Comparison of ENCODE assay signal across 10 mouse cellular contexts in genomic region chr17:46783222-46783565, GRCm38 (mm10). TPM values are rescaled to one million over a fixed set of nuclear protein-coding genes. Genes with fewer than 3 reads are reported as not detected.
DNase-seq lines count a peak whose midpoint lies in the region; ATAC-seq and TF ChIP-seq lines count a peak whose summit lies in the region.
"Had no signal": no experiment of that assay in that cellular context is flagged by ENCODE, and none has a peak within 500 bp of the region (broad histone marks: within the 10 kb centered on the region; RNA-seq: fewer than 3 reads in every experiment).

No protein-coding gene starts in this region.

- 71% methylated on average over 2 of the region's 2 CpGs for WGBS in lung, embryonic 15.5 days
- WGBS in lung, adult 2 months, result 81% methylated on average over 2 of the region's 2 CpGs
- WGBS in limb, embryonic 12.5 days, result 79% methylated on average over 2 of the region's 2 CpGs
- WGBS in stomach, embryonic 14.5 days, result 80% methylated on average over 2 of the region's 2 CpGs

- peaks cover 15% of the 10 kb centered on the region for H3K4me1 ChIP-seq in lung, embryonic 15.5 days
- H3K4me1 ChIP-seq in lung, adult 2 months (ENCODE audit: control insufficient read depth, insufficient read depth, low read length), result peaks cover 2% of the 10 kb centered on the region; the same call in 1 of the 2 replicates
- H3K4me1 ChIP-seq in limb, embryonic 12.5 days (replicated peaks), result peaks cover 7% of the 10 kb centered on the region; the same call in 1 of the 2 replicates
- H3K4me1 ChIP-seq in stomach, embryonic 14.5 days (ENCODE audit: control insufficient read depth, insufficient read depth, low read length), result peaks cover 6% of the 10 kb centered on the region; the same call in 1 of the 2 replicates

- H3K9ac ChIP-seq in lung, embryonic 15.5 days, result no peak overlapping the region
- H3K9ac ChIP-seq in limb, embryonic 12.5 days (replicated peaks), result no peak overlapping the region
- no peak overlapping the region for H3K9ac ChIP-seq in stomach, embryonic 14.5 days (replicated peaks; ENCODE audit: low read depth, low read length)

- H3K9me3 ChIP-seq in lung, embryonic 15.5 days, result no peaks in the 10 kb centered on the region
- no peaks in the 10 kb centered on the region for H3K9me3 ChIP-seq in limb, embryonic 12.5 days
- no peaks in the 10 kb centered on the region for H3K9me3 ChIP-seq in stomach, embryonic 14.5 days (ENCODE audit: control insufficient read depth, low read depth, low read length)

- intact Hi-C loops in left cerebral cortex, postnatal 25 days (cut with DNase I), result loop anchor here (2.0 kb wide), 2 partner anchors 74 to 108 kb away; partner anchors contain the start of gene Tbcc

- TF ChIP-seq CTCF in lung, adult 2 months (IDR thresholded peaks at IDR 0.05; ENCODE audit: insufficient read depth, low read length), result no peak

- DNase-seq in lung, adult 2 months, result no peak
- no peak for DNase-seq in layer of hippocampus, adult 9-10 months (ENCODE audit: low spot score)
- no peak for DNase-seq in left cerebral cortex, postnatal 25 days (ENCODE audit: low spot score in 2 of 2)
- no peak for DNase-seq in kidney, postnatal 25 days

- no peak for TF ChIP-seq POLR2A in lung, adult 2 months (IDR thresholded peaks at IDR 0.05; ENCODE audit: borderline replicate concordance, extremely low read depth, low read depth, low read length)

- peaks cover 27% of the 10 kb centered on the region for H3K36me3 ChIP-seq in lung, embryonic 15.5 days
- H3K36me3 ChIP-seq in limb, embryonic 12.5 days, result peaks cover 29% of the 10 kb centered on the region
- H3K36me3 ChIP-seq in stomach, embryonic 14.5 days (ENCODE audit: control insufficient read depth, insufficient read depth, low read length), result peaks cover 27% of the 10 kb centered on the region

- H3K27ac ChIP-seq in lung, embryonic 15.5 days, result peak overlapping the region; percentile 86; the same call in 1 of the 2 replicates
- H3K27ac ChIP-seq in limb, embryonic 12.5 days, result 0 out of 2 replicates have a peak overlapping the region, but pooled peaks have one; percentile 89
- H3K27ac ChIP-seq in stomach, embryonic 14.5 days (ENCODE audit: low read length), result peak overlapping the region; percentile 79; the same call in 1 of the 2 replicates

- H3K4me3 ChIP-seq in lung, embryonic 15.5 days, result peak overlapping the region; percentile 72
- no peak overlapping the region for H3K4me3 ChIP-seq in lung, adult 2 months (replicated peaks; ENCODE audit: extremely low read depth, low read depth, low read length)
- peak overlapping the region; percentile 68 for H3K4me3 ChIP-seq in limb, embryonic 12.5 days (replicated peaks)
- peak overlapping the region; percentile 63 for H3K4me3 ChIP-seq in stomach, embryonic 14.5 days (ENCODE audit: low read depth, low read length)

- H3K4me2 ChIP-seq in lung, embryonic 15.5 days, result peak overlapping the region; percentile 51
- H3K4me2 ChIP-seq in limb, embryonic 12.5 days, result peak overlapping the region; percentile 71
- peak overlapping the region; percentile 64 for H3K4me2 ChIP-seq in stomach, embryonic 14.5 days (replicated peaks; ENCODE audit: low read depth, low read length)

- 0 out of 2 replicates have a peak, but pooled peaks have one; percentile 1 for ATAC-seq in lung, embryonic 15.5 days (ENCODE audit: borderline replicate concordance, extremely low read depth, low FRiP score, low TSS enrichment)
- peak; percentile 13; the same call in 1 of the 2 replicates for ATAC-seq in erythroblast, adult 5-6 weeks (replicated peaks; ENCODE audit: low FRiP score, poor library complexity, severe bottlenecking)
- ATAC-seq in limb, embryonic 12.5 days (ENCODE audit: insufficient number of reproducible peaks, insufficient read depth, low FRiP score, low TSS enrichment, low read depth), result 0 out of 2 replicates have a peak, but pooled peaks have one; percentile 23
- ATAC-seq in stomach, embryonic 14.5 days (ENCODE audit: insufficient number of reproducible peaks, insufficient read depth, low FRiP score, low read depth), result no peak

- H3K27me3 ChIP-seq in lung, embryonic 15.5 days, result no peaks in the 10 kb centered on the region
- no peaks in the 10 kb centered on the region for H3K27me3 ChIP-seq in limb, embryonic 12.5 days
- no peaks in the 10 kb centered on the region for H3K27me3 ChIP-seq in stomach, embryonic 14.5 days (ENCODE audit: control insufficient read depth, insufficient read depth, low read length)

RNA-seq across cellular contexts. Expression of gene Rpl7l1, which starts 0.7 kb away (rescaled TPM):
- 171 and 175 TPM in 2 replicates for polyA plus RNA-seq in lung, embryonic 15.5 days (2015; fragmentation: Nextera tagmentation; extraction: Ambion mirVana)
- 14.3 and 21.6 TPM in 2 replicates for polyA plus RNA-seq in lung, adult 2 months (2012; rRNA removed)
- total RNA-seq in erythroblast, adult 5-6 weeks (2015; ENCODE audit: low replicate concordance), result 21.1 and 22.7 TPM in 2 replicates
- 19.1 and 46.3 TPM in 2 replicates for total RNA-seq in erythroblast, adult 5-6 weeks (2017; ENCODE audit: low replicate concordance)
- polyA plus RNA-seq in limb, embryonic 12.5 days (2016; fragmentation: Nextera tagmentation; extraction: Ambion mirVana), result 179 and 210 TPM in 2 replicates
- polyA plus RNA-seq in stomach, embryonic 14.5 days (2014; fragmentation: Nextera tagmentation; extraction: Ambion mirVana), result 139 and 149 TPM in 2 replicates
- 10 to 100 TPM; 45.7 to 51.9 TPM for total RNA-seq in left cerebral cortex, postnatal 25 days (2021)

RNA-seq across cellular contexts. Expression of gene 2310039H08Rik, which starts 10.8 kb away (rescaled TPM):
- polyA plus RNA-seq in lung, embryonic 15.5 days (2015; fragmentation: Nextera tagmentation; extraction: Ambion mirVana), result 62.2 and 63.9 TPM in 2 replicates
- polyA plus RNA-seq in lung, adult 2 months (2012; rRNA removed), result 65.3 and 79.1 TPM in 2 replicates
- total RNA-seq in erythroblast, adult 5-6 weeks (2015; ENCODE audit: low replicate concordance), result 5.6 and 7.5 TPM in 2 replicates
- 0.34 TPM in 1 of 2 replicates, not detected in the other for total RNA-seq in erythroblast, adult 5-6 weeks (2017; ENCODE audit: low replicate concordance)
- 49.8 and 52.6 TPM in 2 replicates for polyA plus RNA-seq in limb, embryonic 12.5 days (2016; fragmentation: Nextera tagmentation; extraction: Ambion mirVana)
- polyA plus RNA-seq in stomach, embryonic 14.5 days (2014; fragmentation: Nextera tagmentation; extraction: Ambion mirVana), result 79.1 and 84.9 TPM in 2 replicates
- total RNA-seq in left cerebral cortex, postnatal 25 days (2021), result 10 to 100 TPM in 1 of 2 experiments, 1 to 10 TPM in 1; 5.7 to 10.8 TPM

RNA-seq across cellular contexts. Expression of gene Ptcra, which starts 19.7 kb away (rescaled TPM):
- polyA plus RNA-seq in lung, embryonic 15.5 days (2015; fragmentation: Nextera tagmentation; extraction: Ambion mirVana), result 1.3 and 8.2 TPM in 2 replicates
- polyA plus RNA-seq in lung, adult 2 months (2012; rRNA removed), result not detected in 2 replicates
- total RNA-seq in erythroblast, adult 5-6 weeks (2015; ENCODE audit: low replicate concordance), result not detected in 2 replicates
- total RNA-seq in erythroblast, adult 5-6 weeks (2017; ENCODE audit: low replicate concordance), result not detected in 2 replicates
- polyA plus RNA-seq in limb, embryonic 12.5 days (2016; fragmentation: Nextera tagmentation; extraction: Ambion mirVana), result 0.16 and 0.55 TPM in 2 replicates
- 0.59 and 0.77 TPM in 2 replicates for polyA plus RNA-seq in stomach, embryonic 14.5 days (2014; fragmentation: Nextera tagmentation; extraction: Ambion mirVana)
- total RNA-seq in left cerebral cortex, postnatal 25 days (2021), result not detected
- total RNA-seq: adrenal gland, adult 2 months; left cerebral cortex, postnatal 10 days had no signal
- polyA plus RNA-seq: adrenal gland, adult 2 months had no signal

RNA-seq across cellular contexts. Expression of gene Cnpy3, which starts 31.2 kb away (rescaled TPM):
- polyA plus RNA-seq in lung, embryonic 15.5 days (2015; fragmentation: Nextera tagmentation; extraction: Ambion mirVana), result 83.0 and 83.6 TPM in 2 replicates
- polyA plus RNA-seq in lung, adult 2 months (2012; rRNA removed), result 54.9 and 59.7 TPM in 2 replicates
- total RNA-seq in erythroblast, adult 5-6 weeks (2015; ENCODE audit: low replicate concordance), result 6.9 and 8.8 TPM in 2 replicates
- 7.7 and 18.2 TPM in 2 replicates for total RNA-seq in erythroblast, adult 5-6 weeks (2017; ENCODE audit: low replicate concordance)
- polyA plus RNA-seq in limb, embryonic 12.5 days (2016; fragmentation: Nextera tagmentation; extraction: Ambion mirVana), result 58.5 and 64.8 TPM in 2 replicates
- 68.3 and 68.4 TPM in 2 replicates for polyA plus RNA-seq in stomach, embryonic 14.5 days (2014; fragmentation: Nextera tagmentation; extraction: Ambion mirVana)
- 10 to 100 TPM; 65.5 to 66.0 TPM for total RNA-seq in left cerebral cortex, postnatal 25 days (2021)

RNA-seq across cellular contexts. Expression of gene Gnmt, which starts 54.2 kb away (rescaled TPM):
- 1.3 and 1.8 TPM in 2 replicates for polyA plus RNA-seq in lung, embryonic 15.5 days (2015; fragmentation: Nextera tagmentation; extraction: Ambion mirVana)
- polyA plus RNA-seq in lung, adult 2 months (2012; rRNA removed), result 13.4 and 14.1 TPM in 2 replicates
- total RNA-seq in erythroblast, adult 5-6 weeks (2015; ENCODE audit: low replicate concordance), result not detected in 2 replicates
- not detected in 2 replicates for total RNA-seq in erythroblast, adult 5-6 weeks (2017; ENCODE audit: low replicate concordance)
- polyA plus RNA-seq in limb, embryonic 12.5 days (2016; fragmentation: Nextera tagmentation; extraction: Ambion mirVana), result 0.48 and 0.73 TPM in 2 replicates
- 0.33 and 0.67 TPM in 2 replicates for polyA plus RNA-seq in stomach, embryonic 14.5 days (2014; fragmentation: Nextera tagmentation; extraction: Ambion mirVana)
- under 1 TPM; 0.48 to 0.57 TPM for total RNA-seq in left cerebral cortex, postnatal 25 days (2021)
